Mouse (Mus musculus): ENCODE measurements at regions not wholly inside any gene's neighbourhood (a gene's known extent, or its start where the extent isn't known, plus 50 kb on each side); places are given as distances from the start of the nearest gene placed in this dataset.

DNA sequence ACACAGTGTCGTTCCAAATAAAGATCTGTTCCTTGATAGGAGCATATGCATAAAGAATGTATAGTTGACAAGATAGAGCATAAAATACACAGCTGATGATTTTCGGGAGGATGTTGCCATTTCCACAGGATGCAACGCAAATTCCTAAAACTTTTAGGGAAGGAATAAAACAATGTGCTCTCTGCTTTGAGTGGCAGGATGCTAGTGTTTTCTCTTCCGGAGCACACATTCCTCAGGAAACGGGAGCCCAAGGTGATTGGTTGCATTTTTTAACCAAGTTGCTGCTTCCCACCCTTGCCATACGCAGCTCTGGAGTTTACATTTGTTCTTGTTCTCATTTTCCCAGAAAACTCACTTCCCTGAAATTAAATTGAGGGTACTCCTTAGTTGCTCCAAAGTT lies 116.8 kb upstream of the Arhgap28 start:
- DNase-seq (ENCODE audit: low spot score): no peak

DNA sequence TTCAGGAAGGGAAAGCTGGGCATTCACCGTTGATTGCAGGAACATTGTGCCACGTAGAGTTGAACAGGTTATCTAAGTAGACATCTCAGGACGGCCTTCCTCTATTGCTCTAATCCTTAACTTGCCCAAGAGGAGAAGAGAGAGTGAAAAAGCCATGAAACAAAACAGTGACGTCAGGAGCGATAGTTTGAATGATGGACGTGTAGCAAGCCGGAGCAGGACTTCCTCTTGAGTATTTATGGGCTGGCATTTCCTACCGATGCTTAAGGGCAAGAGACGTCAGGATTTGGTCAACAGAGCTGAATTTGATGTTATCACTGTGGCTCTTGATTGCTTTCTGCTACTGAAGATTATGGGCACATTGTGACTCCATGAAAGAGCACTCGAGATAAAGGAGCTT lies 130.5 kb upstream of the Arhgap28 start:
- DNase-seq (ENCODE audit: low spot score): no peak

DNA sequence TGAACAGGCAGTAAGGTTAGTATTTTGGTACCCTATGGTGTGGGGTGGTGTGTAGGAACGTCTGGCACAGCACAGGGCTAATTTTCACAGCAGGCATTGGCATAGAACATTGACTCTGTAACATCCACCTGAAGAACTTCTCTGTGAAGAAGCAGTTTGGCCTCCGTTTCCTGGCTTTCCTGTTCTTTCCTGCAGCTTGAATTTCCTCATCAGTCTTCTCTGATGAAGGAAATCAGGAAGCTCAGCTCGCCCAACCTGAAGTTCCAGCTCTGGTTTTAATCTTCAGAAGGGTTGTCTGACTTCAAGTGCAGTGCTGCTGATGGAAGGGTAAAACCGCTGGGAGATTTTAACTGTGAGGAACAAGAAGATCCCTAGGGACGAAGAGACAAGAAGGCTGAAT lies 131.5 kb upstream of the Arhgap28 start:
- DNase-seq (ENCODE audit: low spot score): no peak

DNA sequence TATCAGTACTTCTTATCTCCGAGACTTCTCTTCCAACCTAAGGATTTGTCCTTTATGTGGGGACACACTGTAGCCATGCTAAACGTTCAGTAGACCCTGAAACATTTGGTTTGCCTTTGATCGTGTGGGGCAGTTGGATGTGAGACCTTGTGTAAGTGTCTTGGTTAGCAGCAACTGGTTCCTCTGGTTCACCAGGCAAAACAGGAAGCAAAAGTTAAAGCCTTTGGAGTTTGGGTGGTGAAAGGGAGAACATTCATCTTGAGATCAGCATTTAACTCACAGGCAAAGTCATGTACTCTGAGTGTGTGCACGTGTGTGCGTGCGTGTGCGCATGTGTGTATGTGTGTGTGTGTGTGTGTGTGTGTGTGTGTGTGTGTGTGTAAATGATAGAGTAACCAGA lies 130.3 kb upstream of the L3mbtl4 start:
- no peak for DNase-seq (ENCODE audit: low spot score)

DNA sequence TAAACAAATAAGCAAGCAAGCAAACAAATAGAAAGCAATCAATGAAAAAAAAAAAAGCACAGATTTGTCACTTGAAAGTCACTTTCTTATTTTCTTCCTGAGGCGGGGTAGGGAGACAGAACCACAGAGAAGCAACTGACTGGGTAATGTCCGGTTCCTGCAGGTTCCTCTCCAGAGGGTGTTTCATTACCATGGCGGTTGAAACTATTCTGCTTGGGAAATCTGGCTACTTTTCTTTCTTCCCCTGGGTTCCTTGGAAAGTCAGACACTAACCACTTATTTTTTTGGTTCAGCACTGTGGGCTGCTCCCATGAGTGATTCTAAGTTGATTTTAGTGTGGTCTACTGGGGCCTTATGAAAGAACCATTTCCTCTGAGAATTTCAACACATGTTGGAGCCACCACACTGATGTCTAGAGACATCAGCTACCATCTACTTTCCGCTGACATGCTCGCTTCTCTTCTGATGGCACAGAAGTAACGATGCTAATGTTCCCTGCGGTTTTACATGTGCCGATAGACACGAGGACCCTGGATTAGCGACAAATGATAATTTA lies 124.3 kb upstream of the L3mbtl4 start:
- DNase-seq (ENCODE audit: low spot score): no peak

DNA sequence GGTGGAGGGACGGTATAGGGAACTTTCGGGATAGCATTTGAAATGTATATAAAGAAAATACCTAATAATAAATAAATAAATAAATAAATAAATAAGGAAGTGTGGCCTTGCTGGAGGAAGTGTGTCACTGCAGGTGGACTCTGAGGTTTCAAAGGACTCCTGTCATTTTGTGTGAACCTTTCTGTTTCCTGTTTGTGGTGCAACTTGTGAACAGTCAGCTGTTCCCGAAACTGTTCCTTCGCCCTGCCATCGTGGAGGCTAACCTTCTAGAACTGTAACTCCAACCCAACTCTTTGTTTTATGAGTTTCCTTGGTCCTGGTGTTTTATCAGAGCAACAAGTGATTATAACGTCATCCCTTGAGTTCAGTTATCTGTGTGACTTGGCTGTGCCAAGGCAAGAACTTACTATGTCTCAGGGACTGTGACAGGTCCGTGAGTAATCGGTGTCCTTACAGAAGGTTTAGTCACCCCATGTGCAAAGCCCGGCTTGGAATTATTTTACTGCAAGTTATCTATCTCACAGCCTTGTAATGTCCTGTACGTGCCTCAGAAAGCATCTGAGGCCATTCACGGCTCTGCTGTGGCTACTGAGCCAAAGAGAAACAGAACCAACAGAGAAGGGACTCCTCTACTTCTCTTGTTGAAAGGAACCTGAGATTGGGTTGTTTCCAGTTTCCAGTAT lies 121.0 kb upstream of the L3mbtl4 start:
- no peak for DNase-seq (ENCODE audit: low spot score)

DNA sequence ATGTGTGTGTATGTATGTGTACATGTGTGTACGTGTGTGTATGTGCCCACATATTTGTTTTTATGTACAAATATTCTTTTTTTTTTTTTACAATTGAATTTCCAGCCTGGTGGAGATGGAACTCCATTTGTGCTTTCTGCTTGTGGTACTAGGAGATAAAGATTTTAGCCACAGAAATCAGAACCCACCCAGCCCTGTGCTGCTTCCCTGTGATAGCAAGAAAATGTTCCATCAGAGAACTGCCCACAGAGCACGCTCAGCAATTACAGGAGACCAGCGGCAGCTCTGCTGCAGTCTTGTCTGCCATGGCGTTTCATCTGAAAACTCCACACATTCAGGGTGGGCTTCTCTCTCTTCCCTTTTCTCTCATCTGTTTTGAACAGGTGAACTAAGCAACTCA lies 118.7 kb upstream of the L3mbtl4 start:
- no peak for DNase-seq (ENCODE audit: low spot score)

DNA sequence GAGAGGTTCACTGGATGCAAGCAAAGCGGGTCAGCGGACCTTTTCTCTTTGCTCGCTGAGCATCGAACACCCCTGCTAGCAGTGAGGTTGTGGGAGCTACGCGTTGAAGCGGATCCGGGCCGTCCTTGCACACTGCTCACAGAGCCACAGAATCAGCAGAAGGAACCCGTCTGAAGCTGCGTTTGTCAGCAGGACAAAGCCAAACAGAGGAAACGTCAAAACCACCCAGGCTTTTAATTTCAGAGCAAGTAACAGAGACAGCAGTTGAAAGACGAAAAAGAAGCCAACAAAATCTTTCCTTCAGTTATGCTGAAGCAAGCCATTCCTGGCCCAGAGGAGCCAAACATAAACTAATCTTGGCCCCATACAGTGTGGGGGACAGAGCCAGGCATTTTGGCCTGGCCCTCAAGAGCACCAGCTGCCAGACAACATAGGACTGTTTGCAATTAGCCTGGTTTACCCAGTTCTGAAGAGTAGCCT lies 115.4 kb upstream of the L3mbtl4 start:
- no peak for DNase-seq (ENCODE audit: low spot score)

DNA sequence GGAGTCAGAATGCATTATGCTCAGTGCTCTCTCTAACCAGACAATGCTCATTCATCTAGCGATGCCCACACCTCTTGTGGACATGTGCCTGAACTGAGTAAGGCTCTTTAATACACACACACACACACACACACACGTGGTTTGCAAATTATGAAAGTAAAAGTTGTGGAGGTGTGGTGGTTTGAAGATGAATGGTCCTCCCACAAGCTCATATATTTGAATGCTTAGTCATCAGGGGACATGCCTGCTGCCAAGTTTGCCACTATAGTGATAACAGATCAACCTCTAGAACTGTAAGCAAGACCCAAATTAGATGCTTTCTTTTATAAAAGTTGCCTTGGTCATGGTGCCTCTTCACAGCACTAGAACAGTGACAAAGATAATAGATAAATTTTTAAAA lies 112.5 kb upstream of the L3mbtl4 start:
- no peak for DNase-seq (ENCODE audit: low spot score)

DNA sequence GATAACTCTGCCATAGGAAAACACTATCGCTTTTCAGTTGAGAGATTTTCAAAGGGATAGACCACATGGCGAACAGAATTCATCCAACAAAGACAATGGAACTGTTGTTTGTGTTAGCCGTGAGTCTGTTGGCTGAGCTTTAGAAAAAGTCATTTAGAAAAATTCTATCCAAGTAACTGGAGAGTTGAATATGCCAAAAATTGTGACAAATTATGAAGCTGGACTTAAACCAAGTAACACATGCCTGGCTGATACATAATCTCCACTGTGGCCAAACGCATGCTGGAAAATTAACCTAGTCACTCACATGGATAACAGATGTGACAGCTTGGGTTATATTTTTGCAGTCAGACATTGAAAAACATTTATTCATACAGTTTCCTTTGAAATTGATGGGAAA lies 110.1 kb upstream of the L3mbtl4 start:
- DNase-seq (ENCODE audit: low spot score): no peak

DNA sequence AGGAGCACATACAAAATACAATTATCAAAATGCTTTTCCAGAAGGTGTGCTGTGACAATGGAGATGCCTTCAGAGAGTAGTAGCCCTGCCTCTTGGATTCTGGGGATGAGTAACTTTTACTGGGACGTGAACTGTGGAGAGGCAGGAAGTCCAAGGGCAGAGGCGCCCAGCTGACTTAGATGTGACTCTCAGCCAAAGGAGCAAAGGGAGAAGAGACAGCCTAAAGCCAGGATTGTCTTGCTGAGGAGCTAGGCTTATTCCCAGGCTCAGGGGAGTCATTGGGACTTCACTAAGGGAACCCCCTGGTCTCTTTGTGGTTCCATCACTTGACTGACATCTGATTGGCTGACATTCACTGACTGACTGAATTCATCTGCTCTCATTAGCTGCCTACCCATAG lies 108.9 kb upstream of the L3mbtl4 start:
- DNase-seq (ENCODE audit: low spot score): no peak

DNA sequence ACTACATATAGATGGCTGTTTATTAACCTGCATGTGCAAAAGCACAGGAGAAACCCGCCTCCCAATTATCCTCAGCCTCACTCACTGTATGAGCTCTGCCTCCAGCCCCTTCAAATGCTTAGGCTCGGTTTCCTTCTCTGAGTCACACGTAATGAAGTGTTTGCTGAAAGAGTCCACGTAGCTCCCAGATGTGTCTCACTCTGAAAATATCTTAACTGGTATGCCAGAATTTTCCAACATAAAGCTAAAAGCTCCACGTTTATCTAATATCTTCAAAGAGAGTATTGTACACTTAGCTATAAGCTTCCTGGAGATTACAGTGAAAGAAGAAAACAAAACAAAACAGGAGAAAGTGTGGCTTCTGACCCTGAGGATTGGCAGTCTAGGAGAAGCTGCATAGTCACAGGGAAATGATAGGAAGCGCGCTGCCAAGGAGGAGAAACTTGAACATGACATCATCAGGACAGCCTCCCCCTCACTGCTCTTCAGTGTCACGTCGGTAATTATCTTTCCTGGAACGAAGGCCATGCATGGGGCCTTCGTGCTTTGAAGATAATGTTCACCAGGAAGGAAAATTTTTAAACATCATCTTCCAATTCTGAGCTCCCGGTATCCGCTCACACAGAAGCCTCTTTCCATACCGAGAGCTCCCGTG lies 108.3 kb upstream of the L3mbtl4 start:
- DNase-seq (ENCODE audit: low spot score): peak; percentile 27

DNA sequence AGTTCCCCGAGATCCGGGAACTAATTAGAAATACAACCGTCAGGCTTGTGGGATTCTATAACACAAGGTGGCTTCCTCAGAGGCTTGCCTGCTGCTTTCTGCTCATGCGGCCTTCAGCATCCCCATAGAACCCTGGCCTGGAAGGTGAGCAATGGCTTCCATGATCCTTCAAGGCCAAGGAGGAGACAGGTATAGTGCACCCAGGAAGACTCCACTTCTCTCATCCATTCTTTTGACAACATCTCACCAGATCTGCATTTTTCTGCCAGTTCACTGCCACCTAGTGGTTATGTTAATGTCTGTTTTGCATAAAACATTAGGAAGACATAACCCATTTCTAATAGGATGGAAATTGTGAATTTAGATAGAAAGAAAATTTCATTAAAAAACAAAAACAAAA lies 107.2 kb upstream of the L3mbtl4 start:
- DNase-seq (ENCODE audit: low spot score): no peak

DNA sequence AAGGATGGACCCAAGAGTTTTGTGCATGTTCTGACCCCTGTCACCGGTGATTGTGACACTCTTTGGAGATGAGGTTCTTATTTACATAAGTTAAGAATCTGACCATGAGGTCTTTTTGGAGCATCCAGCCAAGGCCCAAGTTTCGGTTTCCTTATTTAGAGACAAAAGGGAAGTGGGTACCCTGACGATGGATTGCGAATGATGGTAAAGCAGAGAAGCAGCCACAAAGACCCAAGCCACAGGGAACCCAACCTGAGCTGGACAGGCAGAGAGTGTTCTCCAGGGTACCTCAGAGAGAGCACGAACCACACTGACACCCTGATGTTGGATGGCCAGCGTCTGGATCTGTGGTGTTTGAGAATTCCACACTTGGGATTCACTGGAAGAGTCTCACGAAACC lies 100.8 kb upstream of the L3mbtl4 start:
- no peak for DNase-seq (ENCODE audit: low spot score)

DNA sequence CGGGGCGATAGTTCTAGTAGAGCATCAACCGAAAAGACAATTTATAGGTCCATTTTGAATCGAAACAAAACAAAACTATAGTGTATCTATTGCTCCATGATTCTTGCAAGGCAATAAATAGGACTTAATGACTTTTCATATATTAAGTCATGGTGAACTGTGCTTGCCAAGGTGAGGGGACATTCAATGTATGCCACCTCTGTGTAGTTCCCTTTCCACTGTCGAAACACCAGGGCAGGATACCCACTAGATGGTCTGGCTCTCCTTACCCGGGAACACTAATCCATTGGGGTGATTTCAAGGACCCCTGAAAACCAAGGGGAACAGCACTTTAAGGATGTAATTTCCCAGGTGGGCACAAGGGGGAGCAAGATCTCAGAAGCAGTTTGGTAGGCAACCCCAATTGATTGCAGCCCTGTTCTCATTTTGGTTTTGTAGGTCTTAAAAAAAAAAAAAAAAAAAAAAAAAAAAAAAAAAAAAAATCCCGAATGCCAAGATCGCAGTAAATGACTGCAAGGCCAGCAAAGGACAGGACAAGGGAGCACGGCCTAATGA lies 96.9 kb upstream of the L3mbtl4 start:
- DNase-seq (ENCODE audit: low spot score): no peak

DNA sequence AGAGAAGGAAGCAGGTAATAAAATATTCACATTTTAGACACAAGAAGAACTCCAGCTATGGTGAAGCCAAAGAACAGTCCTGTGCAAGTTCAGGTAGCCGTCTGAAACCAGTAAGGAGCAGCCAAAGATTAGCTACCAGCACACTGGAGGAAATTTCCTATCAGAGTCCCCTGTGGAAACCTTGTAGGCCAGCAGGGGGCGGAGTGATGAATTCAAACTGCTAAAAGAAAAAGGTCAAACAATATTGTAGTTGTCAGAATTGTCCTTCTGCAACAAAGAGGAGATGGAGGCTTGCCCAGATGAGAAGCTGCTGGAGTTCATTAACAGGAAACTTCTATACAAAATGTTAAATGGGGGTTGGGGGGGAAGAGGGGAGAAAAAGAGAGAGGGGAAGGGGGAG lies 95.8 kb upstream of the L3mbtl4 start:
- DNase-seq (ENCODE audit: low spot score): no peak

DNA sequence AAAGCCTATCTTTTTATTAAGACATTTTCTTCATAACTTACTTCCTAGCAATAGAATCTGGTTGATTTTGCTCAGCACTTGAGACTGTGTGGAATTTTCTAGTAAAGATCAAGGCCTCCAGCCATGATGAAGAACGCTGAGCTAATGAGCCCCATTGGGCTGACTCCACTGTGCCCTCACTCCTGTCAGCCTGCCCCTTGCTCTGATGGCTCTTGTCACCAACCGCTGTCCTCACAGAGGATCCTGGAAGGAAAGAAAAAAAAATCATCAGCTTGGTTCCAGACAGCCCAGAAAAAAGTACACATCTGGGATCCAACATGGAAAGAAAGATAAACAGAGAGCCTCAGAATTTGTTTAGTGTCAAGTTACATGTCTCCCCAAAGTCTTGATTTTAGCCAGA lies 88.2 kb upstream of the L3mbtl4 start:
- no peak for DNase-seq (ENCODE audit: low spot score)

DNA sequence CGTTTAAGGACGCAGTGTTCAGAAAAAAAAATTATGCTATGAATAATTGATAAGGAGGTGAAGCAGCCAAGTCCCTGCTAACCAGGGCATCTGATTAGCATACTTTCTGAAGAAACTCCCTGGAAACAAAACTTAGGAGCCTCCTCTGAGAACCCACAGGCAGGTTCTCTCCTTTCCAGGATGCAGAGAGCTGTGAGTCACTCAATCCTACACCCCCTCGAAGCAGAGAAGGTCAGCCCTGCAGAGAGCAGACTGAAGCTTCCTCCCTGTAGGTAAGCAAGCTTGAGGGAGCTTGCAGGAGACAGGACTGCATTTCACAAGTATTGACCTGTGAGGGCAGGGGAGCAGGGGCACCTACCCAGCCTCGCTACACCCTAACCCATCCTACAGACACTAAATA lies 83.7 kb upstream of the L3mbtl4 start:
- DNase-seq (ENCODE audit: low spot score): no peak

DNA sequence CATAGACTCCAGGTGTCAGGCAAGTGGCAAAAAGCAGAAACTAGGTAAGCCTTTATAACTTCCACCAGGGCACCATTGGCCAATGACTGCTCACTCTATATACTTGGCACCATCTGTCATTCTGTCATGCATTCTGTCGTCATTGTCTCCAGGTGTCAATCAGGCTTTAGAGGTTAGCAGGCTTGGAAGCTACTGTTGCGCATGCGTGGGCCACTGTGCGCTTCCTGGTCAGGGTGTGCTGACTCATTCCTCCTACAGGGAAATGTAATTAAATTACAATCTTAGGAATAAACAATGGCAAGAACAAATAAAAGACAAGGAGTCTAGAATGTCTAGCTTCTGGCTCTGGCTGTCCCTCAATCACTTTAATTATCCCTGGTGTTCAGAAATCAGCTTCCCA lies 68.1 kb upstream of the L3mbtl4 start:
- DNase-seq (ENCODE audit: low spot score): no peak

DNA sequence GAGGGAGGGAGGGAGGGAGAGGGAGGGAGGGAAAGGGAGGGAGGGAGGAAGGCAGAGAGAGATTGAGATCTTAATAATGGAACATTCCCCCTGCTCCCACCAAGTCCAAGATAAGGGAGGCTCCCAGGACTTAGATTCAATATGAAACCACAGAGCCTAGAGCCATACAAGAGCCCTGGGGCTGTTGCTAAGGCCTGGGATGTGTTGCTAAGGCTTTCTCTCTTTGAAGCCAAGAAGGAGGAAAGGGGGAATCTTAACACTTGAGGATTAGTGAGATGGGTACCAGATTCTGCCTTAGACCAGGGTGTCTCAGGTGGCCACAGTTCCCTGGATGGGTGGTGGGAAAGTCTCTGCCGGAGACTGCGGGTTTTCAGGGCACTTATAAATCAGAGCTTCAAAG lies 64.8 kb upstream of the L3mbtl4 start:
- DNase-seq (ENCODE audit: low spot score): no peak

DNA sequence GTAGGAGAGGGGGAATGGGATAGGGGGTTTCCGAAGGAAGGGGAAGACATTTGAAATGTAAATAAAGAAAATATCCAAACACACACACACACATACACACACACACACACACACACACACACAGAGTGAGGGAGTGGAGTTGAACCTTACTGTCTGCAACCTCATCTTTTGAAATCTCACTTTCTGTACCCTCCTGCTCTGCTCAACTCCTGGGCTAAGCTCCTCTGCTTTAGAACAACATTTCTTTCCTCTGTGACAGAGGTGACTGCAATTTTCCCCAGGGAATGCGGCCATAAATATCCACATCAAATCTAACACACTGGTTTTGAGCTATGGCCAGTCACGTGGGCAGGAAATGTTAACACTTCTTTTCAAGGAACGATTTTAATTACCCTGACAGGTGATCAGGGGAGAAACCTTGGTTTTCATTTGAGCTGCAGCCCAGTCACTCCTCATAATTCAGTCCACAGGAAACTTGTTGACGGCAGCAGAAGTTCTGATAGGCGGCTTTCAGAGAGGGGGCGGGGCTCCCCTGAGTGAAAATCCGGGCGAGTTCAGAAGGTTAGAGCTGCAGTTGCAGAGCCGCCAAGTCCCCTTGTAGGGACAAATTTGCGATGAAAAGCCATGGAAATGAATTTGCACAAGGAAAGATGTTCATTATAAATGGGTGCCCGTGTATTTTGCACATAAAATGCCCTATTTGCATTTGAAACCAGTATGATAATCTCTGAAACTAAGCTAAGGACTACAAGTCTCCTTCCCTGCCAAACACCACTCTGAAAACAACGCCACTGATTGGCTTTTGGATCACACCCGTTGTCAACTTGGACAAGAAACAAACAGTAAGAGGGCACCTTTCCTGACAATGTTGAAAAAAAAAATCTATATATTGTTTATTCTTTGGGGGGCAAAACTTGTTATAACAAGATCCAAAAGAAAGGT lies 63.0 kb upstream of the L3mbtl4 start:
- peak; percentile 4 for DNase-seq (ENCODE audit: low spot score)

DNA sequence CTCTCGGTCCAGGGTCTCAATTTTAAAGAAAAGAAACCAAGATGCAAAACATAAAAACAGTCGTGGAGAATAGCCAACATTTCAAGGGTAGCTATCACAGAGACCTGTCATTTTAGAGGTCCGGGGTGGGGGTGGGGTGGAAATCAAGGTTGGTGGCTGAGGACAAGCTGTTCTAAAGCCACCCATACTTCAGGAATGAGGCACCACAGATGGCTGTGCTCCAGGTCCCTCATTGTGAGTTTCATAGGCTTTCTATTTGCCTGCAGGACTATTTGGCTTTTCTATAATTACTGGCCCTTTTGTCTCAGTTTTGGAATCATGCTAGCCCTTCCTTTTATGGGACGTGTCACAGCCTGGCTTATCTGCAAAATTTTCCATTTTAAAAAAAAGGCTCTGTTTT lies 55.4 kb upstream of the L3mbtl4 start:
- DNase-seq (ENCODE audit: low spot score): no peak

Data from ovary, adult 18-20 months (tissue).